Mouse (Mus musculus) MN1 (cell line): ENCODE data around the gene Zfp52.
A peak's percentile ranks its signal among the peaks of the same experiment; 100 is the strongest.

Experiments used
- DNase-seq: peaks from one replicate; pipeline ENCODE4 v3.0.0-alpha.2; 2016; ENCODE audit warnings: low spot score

Zfp52 gene

DNA sequence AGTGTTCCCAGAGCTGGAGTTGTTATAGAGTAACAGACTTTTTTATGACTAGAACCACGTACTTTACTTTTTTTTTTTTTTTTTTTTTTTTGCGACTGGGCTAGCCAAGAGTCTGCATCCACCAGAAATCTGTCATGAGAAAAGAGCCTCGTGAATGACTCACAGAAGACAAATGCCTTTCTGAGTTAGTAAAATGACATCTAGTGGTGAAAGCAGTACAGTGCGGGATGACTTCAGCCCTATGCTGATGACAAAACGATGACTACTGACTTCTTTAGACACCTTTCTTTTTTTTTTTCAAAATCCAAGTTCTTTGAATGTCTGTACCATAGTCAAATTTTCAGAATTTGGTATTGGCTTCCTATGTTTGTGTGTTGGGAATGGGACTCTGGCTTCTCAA, 30.9 kb downstream of the Zfp52 start:
- peak; percentile 88 for DNase-seq

- DNase-seq = peak; percentile 94
Measured at GRCm38 (mm10) chr17:21566728-21567349, 31.5 kb downstream of the Zfp52 start, which contains the start of gene Zfp948. TSS of gene Zfp948 (plus strand) at chr17:21567008.

DNA sequence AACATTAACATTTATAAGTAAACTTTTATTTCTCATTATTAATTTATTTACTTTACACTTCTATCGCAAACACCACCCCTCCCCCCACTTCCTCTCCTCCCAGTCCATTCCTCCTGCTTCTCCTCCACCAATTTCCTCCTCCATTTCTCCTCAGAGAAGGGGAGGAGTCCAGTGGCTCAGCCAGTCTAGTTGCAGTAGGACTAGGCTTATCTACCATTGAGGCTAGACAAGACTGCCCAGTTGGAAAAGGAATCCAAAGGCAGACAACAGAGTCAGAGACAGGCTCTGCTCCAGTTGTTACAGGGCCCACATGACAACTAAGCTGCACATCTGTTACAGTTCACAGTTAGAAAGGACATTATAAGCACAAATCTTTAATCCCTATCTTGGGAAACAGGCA, 32.4 kb downstream of the Zfp52 start:
- DNase-seq = peak; percentile 43

- DNase-seq = no peak
Measured at GRCm38 (mm10) chr17:21579080-21579479, 43.7 kb downstream of the Zfp52 start.

GRCm38 (mm10) chr17:21579493-21580175, 44.3 kb downstream of the Zfp52 start:
- DNase-seq = peak; percentile 75

- DNase-seq = no peak
Measured at GRCm38 (mm10) chr17:21585521-21585920, 50.2 kb downstream of the Zfp52 start.
